Mouse (Mus musculus) brain, embryonic 14.5 days (tissue): ENCODE measurements around the gene Adgrg5.

Source experiments
- CTCF ChIP-seq: fragments of 200-500 bp; IDR thresholded peaks from 2 replicates; pipeline ENCODE4 v1.5.1; 2012; ENCODE audit warnings: inconsistent platforms, mild to moderate bottlenecking, moderate library complexity, borderline replicate concordance; ENCODE audit not compliant: insufficient read depth, insufficient read length; ENCODE audit errors: extremely low read depth
- POLR2A ChIP-seq: fragments of 200-500 bp; IDR thresholded peaks from 2 replicates; pipeline ENCODE4 v1.6.1; 2012; ENCODE audit warnings: mild to moderate bottlenecking, inconsistent platforms, borderline replicate concordance; ENCODE audit not compliant: poor library complexity, insufficient read depth, insufficient read length, severe bottlenecking; ENCODE audit errors: extremely low read depth

- TF ChIP-seq POLR2A, result no peak
- TF ChIP-seq CTCF, result no peak
These were observed 64.1 kb downstream of the Adgrg5 start for GRCm38 (mm10) chr8:94987553-94987952.
